Mouse (Mus musculus) G1E (cell line): ENCODE measurements around the gene Neu4. TPM values are rescaled to one million over a fixed set of nuclear protein-coding genes. Genes with fewer than 3 reads are reported as not detected.
"Not testable (repeated sequence)": the region's sequence is repeated elsewhere in the genome, so short reads cannot be mapped to it uniquely, and the experiment has no call there.

Source experiments
- ATAC-seq: 2 replicates; pipeline ENCODE4 v1.8.0; 2016; ENCODE audit warnings: mild to moderate bottlenecking; ENCODE audit not compliant: insufficient number of reproducible peaks, poor library complexity, low FRiP score, severe bottlenecking; ENCODE audit errors: extremely low read depth
- DNase-seq: peaks from one replicate; pipeline ENCODE4 v3.0.0; 2012; ENCODE audit warnings: low spot score
- H3K27me3 ChIP-seq: 2 replicates; pipeline ENCODE4 v1.6.1; 2012; ENCODE audit warnings: mild to moderate bottlenecking, low read length, inconsistent platforms; ENCODE audit not compliant: insufficient read depth
- H3K36me3 ChIP-seq: replicated peaks from 2 replicates; pipeline ENCODE3; 2012; ENCODE audit warnings: mild to moderate bottlenecking, inconsistent platforms
- H3K4me1 ChIP-seq: 2 replicates; pipeline ENCODE4 v1.6.1; 2012; ENCODE audit warnings: low read depth, low read length, inconsistent platforms, mixed read lengths; ENCODE audit not compliant: insufficient read depth
- H3K4me3 ChIP-seq: 2 replicates; pipeline ENCODE4 v1.5.1; 2012; ENCODE audit warnings: low read depth, mild to moderate bottlenecking, inconsistent platforms, low read length, moderate library complexity, mixed read lengths
- H3K9me3 ChIP-seq: replicated peaks from 2 replicates; pipeline ENCODE4 v1.6.1; 2012; ENCODE audit warnings: inconsistent platforms
- CTCF ChIP-seq: IDR thresholded peaks from 2 replicates; pipeline ENCODE4 v1.5.1; 2012; ENCODE audit warnings: low read depth, low read length, inconsistent platforms, mixed read lengths
- GATA1 ChIP-seq: IDR thresholded peaks from 2 replicates; pipeline ENCODE4 v1.6.1; 2012; ENCODE audit warnings: borderline replicate concordance, low read length, inconsistent platforms, mixed read lengths
- GATA2 ChIP-seq: IDR thresholded peaks from 2 replicates; pipeline ENCODE4 v1.6.1; 2012; ENCODE audit warnings: low read depth, low read length, inconsistent platforms, borderline replicate concordance
- POLR2AphosphoS5 ChIP-seq: IDR thresholded peaks from 2 replicates; pipeline ENCODE4 v1.6.1; 2012; ENCODE audit warnings: low read depth, low read length, inconsistent platforms; ENCODE audit not compliant: insufficient replicate concordance
- TAL1 ChIP-seq: conservative IDR thresholded peaks from 2 replicates; pipeline ENCODE4 v1.6.1; 2012; ENCODE audit warnings: low read depth, low read length, inconsistent platforms, mixed read lengths
- polyA plus RNA-seq: library from polyadenylated mRNA; stranded (reverse); fragments of >175 nt; gene quantifications from 2 replicates; pipeline ENCODE4 v1.2.3, GENCODE M21; 2012
- total RNA-seq, 2 experiments: library from RNA; stranded (forward) in 1 of 2; stranded (reverse) in 1 of 2; fragments of 200-1000 nt in 1 of 2; fragments of >200 nt in 1 of 2; fragmentation: Nextera tagmentation in 1 of 2; gene quantifications; 2 replicates each; pipeline ENCODE4 v1.2.3; 2014 to 2017

Neu4 gene
- total RNA-seq (2014; fragmentation: Nextera tagmentation): not detected in 2 replicates
- 0.17 and 0.22 TPM in 2 replicates for total RNA-seq (2017)
- not detected in 2 replicates for polyA plus RNA-seq

GRCm38 (mm10) chr1:94020151-94020550 is at the start of gene Neu4:
Gene Neu4, plus strand, starts transcription at chr1:94020451.
- no peaks in the 10 kb centered on the region for H3K36me3 ChIP-seq
- no peaks in the 10 kb centered on the region for H3K4me1 ChIP-seq
- ATAC-seq (no peak), DNase-seq (no peak)
- peaks cover 5% of the 10 kb centered on the region for H3K27me3 ChIP-seq
- H3K9me3 ChIP-seq: no peaks in the 10 kb centered on the region
- H3K4me3 ChIP-seq: no peak within 1 kb of the TSS
- no peak for TF ChIP-seq TAL1
- no peak for TF ChIP-seq CTCF
- no peak for TF ChIP-seq GATA1
- TF ChIP-seq POLR2AphosphoS5: no peak
- no peak for TF ChIP-seq GATA2

GRCm38 (mm10) chr1:93970797-93971196 is 49.5 kb upstream of the Neu4 start:
- not testable (repeated sequence) for H3K27me3 ChIP-seq, DNase-seq

GRCm38 (mm10) chr1:93975764-93976163 is 44.5 kb upstream of the Neu4 start:
- not testable (repeated sequence) for H3K36me3 ChIP-seq, ATAC-seq, DNase-seq, H3K9me3 ChIP-seq, H3K4me3 ChIP-seq, H3K27me3 ChIP-seq, H3K4me1 ChIP-seq

More at GRCm38 (mm10) chr1:93970797-93971196, 49.5 kb upstream of the Neu4 start:
- H3K9me3 ChIP-seq, H3K36me3 ChIP-seq, H3K4me3 ChIP-seq, H3K4me1 ChIP-seq, ATAC-seq: not testable (repeated sequence)

GRCm38 (mm10) chr1:93978287-93978686 is 42.0 kb upstream of the Neu4 start:
- H3K4me3 ChIP-seq, H3K4me1 ChIP-seq, DNase-seq, H3K9me3 ChIP-seq, H3K27me3 ChIP-seq, H3K36me3 ChIP-seq: not testable (repeated sequence)
- ATAC-seq: peak; percentile 43; the same call in 1 of the 2 replicates

GRCm38 (mm10) chr1:93980932-93981331 is 39.3 kb upstream of the Neu4 start:
- peak; percentile 42; the same call in 1 of the 2 replicates for ATAC-seq

GRCm38 (mm10) chr1:93986167-93986566 is 34.1 kb upstream of the Neu4 start:
- Histone ChIP-seq H3K27me3 (no peaks in the 10 kb centered on the region), H3K36me3 (no peaks in the 10 kb centered on the region), H3K4me3 (no peak overlapping the region), H3K9me3 (no peaks in the 10 kb centered on the region), H3K4me1 (peaks cover 4% of the 10 kb centered on the region)
- ATAC-seq (no peak), DNase-seq (no peak)
- TF ChIP-seq POLR2AphosphoS5: no peak
- no peak for TF ChIP-seq GATA1
- TF ChIP-seq GATA2: no peak
- no peak for TF ChIP-seq CTCF
- no peak for TF ChIP-seq TAL1

More at GRCm38 (mm10) chr1:93980932-93981331, 39.3 kb upstream of the Neu4 start:
- H3K9me3 ChIP-seq, H3K4me1 ChIP-seq, DNase-seq, H3K4me3 ChIP-seq, H3K27me3 ChIP-seq, H3K36me3 ChIP-seq: not testable (repeated sequence)

GRCm38 (mm10) chr1:93988786-93989185 is 31.5 kb upstream of the Neu4 start:
- no peaks in the 10 kb centered on the region for H3K9me3 ChIP-seq
- TF ChIP-seq POLR2AphosphoS5 (no peak), CTCF (no peak), GATA1 (no peak), GATA2 (no peak), TAL1 (no peak)
- H3K4me1 ChIP-seq: peaks cover 7% of the 10 kb centered on the region
- ATAC-seq (no peak), DNase-seq (no peak)
- H3K4me3 ChIP-seq: no peak overlapping the region
- H3K36me3 ChIP-seq: no peaks in the 10 kb centered on the region
- H3K27me3 ChIP-seq: no peaks in the 10 kb centered on the region

GRCm38 (mm10) chr1:93990209-93990608 is 30.0 kb upstream of the Neu4 start, which contains the start of gene Gal3st2c:
Gene Gal3st2c, plus strand, starts transcription at chr1:93990509.
- not testable (repeated sequence) for H3K27me3 ChIP-seq, DNase-seq, H3K36me3 ChIP-seq, H3K4me3 ChIP-seq, ATAC-seq, H3K9me3 ChIP-seq
- peaks cover 10% of the 10 kb centered on the region for H3K4me1 ChIP-seq

- H3K27me3 ChIP-seq, H3K36me3 ChIP-seq, H3K9me3 ChIP-seq, H3K4me3 ChIP-seq, DNase-seq: not testable (repeated sequence)
- peaks cover 10% of the 10 kb centered on the region for H3K4me1 ChIP-seq
- ATAC-seq: peak; percentile 77
These were observed 29.2 kb upstream of the Neu4 start for GRCm38 (mm10) chr1:93991068-93991467.

- not testable (repeated sequence) for DNase-seq, H3K36me3 ChIP-seq, ATAC-seq, H3K4me3 ChIP-seq, H3K27me3 ChIP-seq, H3K9me3 ChIP-seq
- H3K4me1 ChIP-seq: peaks cover 10% of the 10 kb centered on the region
These were observed 28.8 kb upstream of the Neu4 start for GRCm38 (mm10) chr1:93991491-93991890.
